Mouse (Mus musculus): ENCODE results near the gene Abtb2. TPM values are rescaled to one million over a fixed set of nuclear protein-coding genes. Genes with fewer than 3 reads are reported as not detected.

Gene Abtb2
- total and polyA plus RNA-seq, 2 experiments from 2014 or later: 6.5 to 16.9 TPM

GRCm38 (mm10) chr2:103572354-103572753 lies 6.2 kb downstream of the Abtb2 start:
- H3K27me3 ChIP-seq (ENCODE audit: insufficient read depth, low read length): no peaks in the 10 kb centered on the region
- peaks cover 7% of the 10 kb centered on the region; the same call in 1 of the 2 replicates for H3K4me1 ChIP-seq (ENCODE audit: insufficient read depth)
- H3K9me3 ChIP-seq (ENCODE audit: low read length): no peaks in the 10 kb centered on the region
- no peak overlapping the region for H3K27ac ChIP-seq (ENCODE audit: low read depth, low read length)
- no peaks in the 10 kb centered on the region for H3K36me3 ChIP-seq (ENCODE audit: insufficient read depth)
- no peak overlapping the region for H3K4me3 ChIP-seq (ENCODE audit: low read depth, low read length)
- DNase-seq (no peak), ATAC-seq (no peak)
- no peak for TF ChIP-seq CTCF (IDR thresholded peaks at IDR 0.05; ENCODE audit: low read depth)
- 18% methylated on average over 2 of the region's 2 CpGs for WGBS
- no peak overlapping the region for H3K4me2 ChIP-seq (ENCODE audit: low read depth)
- no peak overlapping the region for H3K9ac ChIP-seq

GRCm38 (mm10) chr2:103576371-103576770 lies 10.3 kb downstream of the Abtb2 start:
- no peak overlapping the region for H3K4me2 ChIP-seq (ENCODE audit: low read depth)
- no peaks in the 10 kb centered on the region for H3K36me3 ChIP-seq (ENCODE audit: insufficient read depth)
- no peak overlapping the region for H3K27ac ChIP-seq (ENCODE audit: low read depth, low read length)
- 90% methylated on average over 3 of the region's 3 CpGs for WGBS
- no peak for DNase-seq
- no peak overlapping the region for H3K4me3 ChIP-seq (ENCODE audit: low read depth, low read length)
- no peaks in the 10 kb centered on the region for H3K9me3 ChIP-seq (ENCODE audit: low read length)
- no peak for TF ChIP-seq CTCF (IDR thresholded peaks at IDR 0.05; ENCODE audit: low read depth)
- no peaks in the 10 kb centered on the region for H3K27me3 ChIP-seq (ENCODE audit: insufficient read depth, low read length)
- no peak for ATAC-seq
- no peak overlapping the region for H3K9ac ChIP-seq
- H3K4me1 ChIP-seq (ENCODE audit: insufficient read depth): no peaks in the 10 kb centered on the region

- ATAC-seq: no peak
- no peak for DNase-seq
- Histone ChIP-seq H3K9ac (no peak overlapping the region), H3K4me2 (ENCODE audit: low read depth) (no peak overlapping the region), H3K4me3 (ENCODE audit: low read depth, low read length) (no peak overlapping the region), H3K36me3 (ENCODE audit: insufficient read depth) (no peaks in the 10 kb centered on the region), H3K4me1 (ENCODE audit: insufficient read depth) (no peaks in the 10 kb centered on the region), H3K27ac (ENCODE audit: low read depth, low read length) (no peak overlapping the region), H3K27me3 (ENCODE audit: insufficient read depth, low read length) (no peaks in the 10 kb centered on the region), H3K9me3 (ENCODE audit: low read length) (no peaks in the 10 kb centered on the region)
- WGBS: 77% methylated on average over 7 of the region's 7 CpGs
- no peak for TF ChIP-seq CTCF (IDR thresholded peaks at IDR 0.05; ENCODE audit: low read depth)
These were observed 11.9 kb downstream of the Abtb2 start for GRCm38 (mm10) chr2:103577752-103578662.

GRCm38 (mm10) chr2:103578663-103579213 lies 12.6 kb downstream of the Abtb2 start:
- no peaks in the 10 kb centered on the region for H3K4me1 ChIP-seq (ENCODE audit: insufficient read depth)
- no peak overlapping the region for H3K9ac ChIP-seq
- H3K36me3 ChIP-seq (ENCODE audit: insufficient read depth): no peaks in the 10 kb centered on the region
- no peaks in the 10 kb centered on the region for H3K27me3 ChIP-seq (ENCODE audit: insufficient read depth, low read length)
- no peak for TF ChIP-seq CTCF (IDR thresholded peaks at IDR 0.05; ENCODE audit: low read depth)
- no peak for ATAC-seq
- 95% methylated on average over 10 of the region's 10 CpGs for WGBS
- no peak for DNase-seq
- H3K4me3 ChIP-seq (ENCODE audit: low read depth, low read length): no peak overlapping the region
- no peak overlapping the region for H3K27ac ChIP-seq (ENCODE audit: low read depth, low read length)
- no peak overlapping the region for H3K4me2 ChIP-seq (ENCODE audit: low read depth)
- H3K9me3 ChIP-seq (ENCODE audit: low read length): no peaks in the 10 kb centered on the region

GRCm38 (mm10) chr2:103580756-103581155 lies 14.6 kb downstream of the Abtb2 start:
- Histone ChIP-seq H3K27me3 (ENCODE audit: insufficient read depth, low read length) (no peaks in the 10 kb centered on the region), H3K4me3 (ENCODE audit: low read depth, low read length) (no peak overlapping the region), H3K9ac (no peak overlapping the region), H3K27ac (ENCODE audit: low read depth, low read length) (no peak overlapping the region), H3K9me3 (ENCODE audit: low read length) (no peaks in the 10 kb centered on the region), H3K36me3 (ENCODE audit: insufficient read depth) (no peaks in the 10 kb centered on the region), H3K4me2 (ENCODE audit: low read depth) (no peak overlapping the region), H3K4me1 (ENCODE audit: insufficient read depth) (no peaks in the 10 kb centered on the region)
- TF ChIP-seq CTCF (IDR thresholded peaks at IDR 0.05; ENCODE audit: low read depth): no peak
- no peak for ATAC-seq
- no peak for DNase-seq
- 84% methylated on average over 8 of the region's 8 CpGs for WGBS

- TF ChIP-seq CTCF (IDR thresholded peaks at IDR 0.05; ENCODE audit: low read depth): no peak
- H3K27me3 ChIP-seq (ENCODE audit: insufficient read depth, low read length): no peaks in the 10 kb centered on the region
- no peak overlapping the region for H3K4me3 ChIP-seq (ENCODE audit: low read depth, low read length)
- no peak overlapping the region for H3K27ac ChIP-seq (ENCODE audit: low read depth, low read length)
- ATAC-seq (no peak), DNase-seq (no peak)
- no peaks in the 10 kb centered on the region for H3K9me3 ChIP-seq (ENCODE audit: low read length)
- 82% methylated on average over 7 of the region's 7 CpGs for WGBS
- no peak overlapping the region for H3K4me2 ChIP-seq (ENCODE audit: low read depth)
- H3K9ac ChIP-seq: no peak overlapping the region
- no peaks in the 10 kb centered on the region for H3K4me1 ChIP-seq (ENCODE audit: insufficient read depth)
- H3K36me3 ChIP-seq (ENCODE audit: insufficient read depth): no peaks in the 10 kb centered on the region
These were observed 15.3 kb downstream of the Abtb2 start for GRCm38 (mm10) chr2:103581369-103581897.

- Histone ChIP-seq H3K9me3 (ENCODE audit: low read length) (no peaks in the 10 kb centered on the region), H3K27ac (ENCODE audit: low read depth, low read length) (no peak overlapping the region), H3K4me1 (ENCODE audit: insufficient read depth) (no peaks in the 10 kb centered on the region), H3K27me3 (ENCODE audit: insufficient read depth, low read length) (no peaks in the 10 kb centered on the region), H3K4me3 (ENCODE audit: low read depth, low read length) (no peak overlapping the region), H3K36me3 (ENCODE audit: insufficient read depth) (no peaks in the 10 kb centered on the region), H3K4me2 (ENCODE audit: low read depth) (no peak overlapping the region), H3K9ac (no peak overlapping the region)
- ATAC-seq (no peak), DNase-seq (no peak)
- no peak for TF ChIP-seq CTCF (IDR thresholded peaks at IDR 0.05; ENCODE audit: low read depth)
- 54% methylated on average over 3 of the region's 3 CpGs for WGBS
These were observed 17.2 kb downstream of the Abtb2 start for GRCm38 (mm10) chr2:103583316-103583715.
